Mouse (Mus musculus) gastrocnemius, postnatal 4 days (tissue): ENCODE data around the gene Sde2. TPM values are rescaled to one million over a fixed set of nuclear protein-coding genes. Genes with fewer than 3 reads are reported as not detected.
A peak's percentile ranks its signal among the peaks of the same experiment; 100 is the strongest.

Source experiments
- DNase-seq, 2 experiments: peaks; one replicate each; pipeline ENCODE4 v3.0.0; 2021 to 2022; ENCODE audit warnings: low spot score in 2 of 2, mixed read lengths in 2 of 2
- long read RNA-seq, 2 experiments: library from polyadenylated mRNA; stranded (forward); transcript quantifications; one replicate each; pipeline ENCODE4 v2.0.0; 2021
- total RNA-seq, 2 experiments: library from RNA; stranded (reverse); gene quantifications; 2 replicates each; pipeline ENCODE4 v1.2.3; 2021

Gene Sde2
- total RNA-seq: 10 to 100 TPM; 18.5 to 20.0 TPM
- long read RNA-seq, experiment 1, transcript Sde2-201 (7 exons, 3,213 nt): major isoform, 56 of 59 reads
- long read RNA-seq, experiment 1, partial matches to known transcripts: 1 of 59 reads
- long read RNA-seq, experiment 1, other reads (novel, unspliced or antisense): 2 of 59 reads
- long read RNA-seq, experiment 2, transcript Sde2-201 (7 exons, 3,213 nt): major isoform, 42 of 44 reads
- long read RNA-seq, experiment 2, partial matches to known transcripts: 1 of 44 reads
- long read RNA-seq, experiment 2, other reads (novel, unspliced or antisense): 1 of 44 reads

DNA sequence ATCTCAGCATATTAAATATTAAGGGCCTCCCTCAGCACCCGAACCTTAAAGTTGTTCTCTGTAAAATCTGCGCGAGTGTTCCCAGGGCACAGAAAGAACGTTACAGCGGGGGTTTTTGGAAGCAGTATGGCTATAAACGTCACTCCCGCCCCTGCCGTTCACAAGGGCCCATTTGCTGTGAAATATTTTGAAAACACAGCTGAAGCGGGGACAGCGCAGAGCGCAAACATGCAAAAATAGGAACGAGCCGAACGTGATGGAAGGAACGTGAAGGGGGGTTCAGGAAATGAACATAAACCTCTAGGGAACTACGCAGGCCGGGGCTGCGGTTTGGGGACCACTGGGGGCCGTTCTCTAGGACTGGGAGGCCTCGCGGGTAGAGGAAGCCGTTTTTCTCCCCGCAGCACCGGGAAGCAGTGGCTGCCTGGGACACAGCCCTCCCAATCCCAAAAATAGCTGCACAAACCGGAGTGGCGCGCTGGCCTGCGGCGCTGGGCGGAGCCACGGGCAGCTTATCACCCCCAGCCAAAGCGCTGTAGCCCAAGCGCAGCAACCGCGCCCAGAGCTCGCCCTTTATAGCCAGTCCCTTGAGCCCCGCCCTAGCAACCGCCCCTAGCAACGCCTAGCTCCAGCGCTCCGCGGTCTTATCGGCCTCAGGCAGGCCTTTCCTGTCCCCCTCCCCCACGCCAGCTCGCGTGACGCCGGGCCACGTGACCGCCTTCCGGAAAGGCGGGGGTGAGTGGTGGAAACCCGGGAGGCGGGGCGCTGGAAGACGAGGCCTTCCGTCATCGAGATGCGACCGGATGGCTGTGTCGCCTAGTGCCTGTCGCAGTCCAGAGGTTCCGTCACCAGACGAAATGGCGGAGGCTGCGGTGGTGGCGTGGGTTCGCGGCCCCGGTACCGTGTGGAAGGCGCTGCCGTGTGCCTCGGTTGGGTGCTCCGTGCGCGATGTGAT lies at the start of gene Sde2:
Sde2 (plus strand) TSS at position 812 of the 955 bp plus-strand sequence.
- DNase-seq: peak; percentile 100

DNA sequence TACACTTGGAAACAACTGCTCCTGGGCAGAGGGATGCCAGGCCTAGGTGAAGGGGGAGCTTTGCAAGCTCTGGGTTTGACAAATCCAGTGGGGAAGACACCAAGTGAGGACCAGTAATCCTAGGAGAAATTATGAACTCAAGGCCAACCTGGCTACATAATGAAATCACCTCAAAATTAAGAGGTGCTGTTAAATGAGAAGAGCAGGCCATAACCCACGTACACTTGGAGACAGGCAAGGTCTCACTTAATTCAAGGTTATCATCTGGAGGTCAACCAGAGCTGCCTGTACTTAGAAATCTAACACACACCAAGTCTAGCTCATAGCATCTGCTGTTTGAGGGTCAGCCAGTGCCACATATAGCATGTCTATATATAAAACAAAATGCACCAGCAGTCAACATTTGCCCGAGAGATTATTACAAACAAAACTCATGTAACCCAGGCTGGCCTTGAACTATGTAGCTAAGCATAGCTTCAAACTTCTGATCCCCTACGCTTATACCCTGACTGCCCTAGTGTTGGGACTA lies 49.4 kb upstream of the Sde2 start:
- no peak for DNase-seq

DNA sequence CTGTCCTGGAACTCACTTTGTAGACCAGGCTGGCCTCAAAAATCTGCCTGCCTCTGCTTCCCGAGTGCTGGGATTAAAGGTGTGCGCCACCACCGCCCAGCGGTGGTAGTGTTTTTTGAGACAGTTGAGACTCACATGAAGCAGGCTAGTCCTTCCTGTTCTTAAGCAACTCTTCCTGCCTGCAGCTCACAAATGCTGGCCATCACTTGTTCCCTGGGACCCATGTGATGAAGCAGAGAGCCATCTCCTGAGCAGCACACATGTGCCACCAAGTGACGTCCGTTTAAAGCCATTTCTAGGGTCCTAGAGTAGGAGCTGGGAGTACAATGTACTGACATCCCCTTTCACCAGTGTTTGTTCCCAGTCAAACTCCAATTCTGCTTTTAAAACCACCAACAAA lies 47.0 kb upstream of the Sde2 start:
- DNase-seq: no peak

DNA sequence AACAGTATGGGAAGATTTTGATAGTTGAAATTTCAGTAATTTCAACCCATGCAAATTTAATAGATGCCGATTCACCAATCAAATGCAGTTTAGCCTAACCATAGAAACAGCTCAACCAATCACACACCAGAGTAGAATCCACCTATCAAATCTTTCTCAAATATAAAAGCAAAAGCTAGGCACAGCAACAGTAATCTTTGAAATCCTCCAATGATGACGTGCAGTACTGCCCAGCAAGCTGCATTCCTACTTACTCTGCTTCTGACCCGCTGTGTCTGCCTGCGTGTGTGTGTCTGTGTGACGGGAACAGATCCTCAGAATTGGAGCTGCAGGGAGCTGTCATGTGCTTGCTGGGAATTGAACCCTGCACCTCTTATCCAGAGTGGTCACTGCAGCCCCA lies 42.1 kb upstream of the Sde2 start:
- DNase-seq: no peak

DNA sequence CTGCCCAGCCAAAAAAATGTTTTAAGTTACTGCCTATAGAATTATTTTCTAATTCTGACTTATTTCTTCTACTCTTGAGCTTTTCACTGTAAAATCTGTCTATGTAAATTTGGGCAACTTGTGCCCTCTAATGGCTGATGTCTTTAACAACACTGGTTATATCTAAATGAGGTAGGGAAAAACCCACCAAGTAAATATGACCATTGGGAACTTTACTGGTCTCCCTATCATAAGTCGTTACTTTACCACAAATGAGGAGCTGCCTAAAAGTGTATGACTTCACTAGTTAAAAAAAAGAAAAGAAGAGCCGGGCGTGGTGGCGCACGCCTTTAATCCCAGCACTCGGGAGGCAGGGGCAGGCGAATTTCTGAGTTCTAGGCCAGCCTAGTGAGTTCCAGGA lies 40.0 kb upstream of the Sde2 start:
- no peak for DNase-seq

DNA sequence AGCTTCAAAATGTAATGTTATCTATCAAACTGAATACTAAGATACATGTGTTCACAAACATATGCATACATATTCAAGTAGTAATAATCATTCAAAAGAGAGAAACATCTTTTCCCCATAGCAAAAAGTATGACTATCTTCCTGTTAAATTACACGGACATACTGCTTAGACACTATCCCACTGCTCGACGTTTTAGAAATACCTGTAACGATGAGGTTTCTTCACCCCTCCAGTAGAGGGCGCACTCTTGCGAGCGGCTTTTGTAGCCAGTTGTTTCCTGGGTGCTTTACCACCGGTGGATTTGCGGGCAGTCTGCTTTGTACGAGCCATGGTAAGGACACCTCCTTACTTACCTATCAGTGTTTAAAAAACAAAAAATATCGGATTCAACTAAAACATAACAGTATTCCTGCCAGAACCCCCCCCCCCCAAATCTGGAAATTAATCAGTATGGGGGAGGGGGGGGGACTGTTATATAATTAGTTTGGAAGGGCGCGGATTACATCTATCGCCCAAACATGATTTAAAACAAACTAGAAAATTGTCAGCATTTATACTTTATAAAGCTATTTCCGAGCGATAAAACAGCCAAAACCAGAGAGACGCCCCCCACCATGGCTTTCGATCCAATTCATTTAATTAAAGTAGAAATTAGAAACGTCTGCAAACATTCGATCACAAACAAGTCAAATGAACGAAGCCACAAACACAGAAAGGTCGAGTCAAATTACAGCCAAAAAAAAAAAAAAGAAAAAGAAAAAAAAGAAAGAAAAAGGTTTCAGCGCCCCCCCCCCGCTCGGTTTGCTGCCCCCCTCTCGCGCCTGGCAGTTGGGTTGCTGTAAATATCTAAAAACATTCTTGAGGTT lies 39.1 kb upstream of the Sde2 start:
- DNase-seq: no peak

DNA sequence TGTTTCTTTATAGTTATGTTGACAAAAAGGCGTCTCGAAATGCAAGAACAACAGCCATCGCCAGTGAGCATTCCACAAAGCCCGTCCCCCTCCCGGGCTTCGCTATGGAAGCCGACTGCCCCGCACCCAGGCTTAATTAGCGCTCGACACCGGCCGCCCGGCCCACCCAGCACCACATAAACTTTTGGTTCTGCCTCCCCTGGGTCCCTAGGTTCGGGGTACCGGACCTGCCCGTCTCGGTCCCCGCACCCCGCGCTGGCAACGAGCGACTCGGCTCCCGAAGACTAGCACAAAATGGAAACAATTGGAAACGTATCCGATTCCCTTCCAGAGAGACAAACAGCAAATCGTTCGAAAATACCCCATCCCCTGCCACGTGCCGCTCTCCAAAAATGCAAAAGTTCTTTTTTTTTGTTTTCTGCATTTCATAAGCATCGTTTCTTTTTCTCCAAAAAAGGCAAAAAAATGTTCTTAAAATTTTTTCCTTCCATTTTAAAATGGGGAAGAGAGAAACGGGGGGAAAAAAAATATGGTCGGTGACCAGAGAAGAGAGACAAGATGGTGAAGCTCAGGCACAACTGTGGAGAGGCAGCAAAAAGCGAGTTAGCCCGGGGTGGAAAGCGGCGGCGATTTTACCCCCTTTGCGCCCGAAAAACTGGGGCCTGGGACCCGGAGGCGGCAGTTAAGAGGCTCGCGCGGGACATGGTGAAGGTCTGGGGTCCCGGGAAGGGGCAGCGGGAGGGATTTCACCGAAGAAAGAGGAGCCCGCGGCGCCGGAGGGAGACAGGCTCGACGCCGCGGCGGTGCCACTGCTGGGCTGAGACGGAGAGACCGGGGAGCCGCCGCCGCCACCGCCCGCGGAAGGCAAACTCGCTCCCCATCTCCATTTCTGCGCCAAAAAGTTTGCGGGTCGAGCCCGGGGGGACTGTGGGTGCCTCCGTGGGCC lies 38.2 kb upstream of the Sde2 start:
- peak; percentile 36 to 69 for DNase-seq

DNA sequence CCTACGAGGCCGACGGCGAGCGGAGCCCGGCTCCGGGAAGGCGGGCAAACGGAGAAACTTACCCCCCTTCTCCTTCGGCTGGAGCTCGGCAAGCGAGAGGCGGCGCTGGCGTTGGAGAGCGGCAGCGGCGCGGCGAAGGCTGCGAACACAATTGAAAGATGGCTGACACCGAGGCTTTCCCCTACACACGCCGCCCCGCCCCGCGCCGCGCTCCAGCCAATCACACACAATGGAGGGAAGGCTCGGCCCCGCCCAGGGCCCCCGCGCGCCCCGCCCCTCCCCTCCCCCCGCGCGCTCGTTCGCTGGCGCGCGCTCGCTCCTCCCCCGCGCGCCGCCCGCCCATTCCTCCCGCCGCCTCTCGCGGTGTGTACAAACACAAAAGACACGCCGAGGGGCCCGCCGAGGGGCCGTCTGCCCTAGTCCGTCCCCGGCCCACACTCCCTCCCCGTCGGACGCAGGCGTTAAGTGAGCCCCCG lies 37.5 kb upstream of the Sde2 start:
- DNase-seq: peak; percentile 94 to 95

DNA sequence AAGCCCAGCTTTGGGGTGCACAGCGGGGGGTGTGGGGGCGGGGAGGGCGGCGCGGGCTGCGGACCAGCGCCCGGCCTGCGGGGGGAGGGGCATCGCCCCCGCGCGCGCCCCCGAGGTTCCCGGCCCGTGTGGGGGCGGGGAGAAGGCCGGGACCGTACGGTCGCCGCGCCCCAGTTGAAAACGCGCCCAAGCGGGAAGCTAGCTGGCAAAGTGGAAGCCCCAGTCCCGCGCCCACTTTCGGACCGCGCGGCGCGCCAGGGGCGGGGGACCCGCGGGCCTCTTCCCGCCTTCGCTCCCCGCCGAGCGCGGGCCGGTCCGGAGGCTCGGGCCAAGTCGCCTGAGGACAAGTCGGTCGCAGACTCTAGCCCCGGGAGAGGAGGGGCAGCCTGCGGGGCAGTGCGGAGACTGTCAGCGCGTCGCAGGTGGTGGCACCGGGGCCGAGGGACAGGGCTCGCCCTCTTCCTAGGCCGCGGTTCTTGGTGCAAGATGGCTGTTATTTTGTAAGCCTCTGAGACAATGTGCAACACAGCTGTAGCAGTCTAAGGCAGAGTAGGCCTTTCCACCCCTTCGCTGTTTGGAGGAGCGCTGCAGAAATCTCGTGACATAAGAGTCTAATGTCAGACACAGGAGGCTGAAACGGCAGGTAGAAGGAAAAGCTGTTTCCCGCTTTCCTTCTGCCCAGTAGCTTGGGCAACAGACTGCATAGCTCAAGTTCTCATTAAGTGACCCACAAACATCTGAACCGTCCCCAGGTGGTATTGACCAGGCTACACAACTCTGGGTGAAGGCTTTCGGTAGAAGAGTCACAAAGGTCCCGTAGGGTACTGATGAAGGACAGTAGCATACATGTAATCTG lies 36.8 kb upstream of the Sde2 start, which contains the start of gene H3f3a:
H3f3a (minus strand) TSS at position 59 of the 856 bp plus-strand sequence.
- DNase-seq: peak; percentile 78 to 87

DNA sequence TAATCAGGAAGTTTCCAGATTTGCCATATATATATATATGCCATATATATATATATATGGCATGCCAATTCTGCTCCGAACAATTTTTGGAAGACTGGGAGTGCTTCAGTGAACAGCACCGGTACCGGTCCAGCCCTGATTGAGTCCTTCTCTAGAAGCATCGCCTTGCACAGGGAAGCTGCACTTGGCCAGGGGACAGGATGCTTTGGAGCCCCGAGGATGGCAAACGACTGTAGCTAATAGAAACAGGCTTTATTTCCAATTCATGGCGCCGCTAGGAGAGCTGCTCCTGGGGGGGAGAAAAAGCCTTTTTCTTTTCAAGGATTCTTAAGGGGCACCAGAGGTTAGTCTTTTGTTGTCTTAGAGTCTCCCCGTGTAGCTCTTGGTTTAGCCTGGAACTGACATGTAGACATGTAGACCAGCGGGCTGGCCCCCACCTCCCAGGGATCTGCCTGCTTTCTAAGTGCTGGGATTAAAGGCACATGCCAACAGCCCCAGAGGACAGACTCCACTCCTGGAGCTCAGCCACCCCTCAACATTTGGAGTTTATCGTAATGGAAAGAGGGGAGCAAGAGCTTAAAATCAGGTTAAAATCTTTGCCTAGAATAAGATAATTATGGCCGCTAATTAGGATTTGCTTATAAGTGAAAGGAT lies 35.4 kb upstream of the Sde2 start:
- no peak for DNase-seq

DNA sequence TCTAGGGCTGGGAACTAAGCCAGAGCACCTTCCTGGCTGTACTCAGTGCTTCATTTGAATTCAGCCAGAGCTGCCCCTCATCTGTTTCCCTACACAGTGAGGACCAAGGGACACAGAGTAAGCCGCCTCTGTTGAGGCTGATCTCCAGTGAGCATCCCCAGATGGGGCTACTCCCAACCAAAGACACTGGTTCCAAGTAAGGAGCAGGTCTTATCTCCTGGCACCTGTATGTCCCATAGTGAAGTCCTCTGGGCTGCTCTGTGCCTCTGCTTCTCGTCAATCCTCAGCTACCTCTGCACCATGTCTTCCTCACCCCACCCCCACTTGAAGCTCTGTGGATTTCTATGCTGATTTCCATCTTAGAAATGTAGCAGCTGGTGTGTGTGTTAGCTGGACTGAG lies 32.9 kb upstream of the Sde2 start:
- no peak for DNase-seq

DNA sequence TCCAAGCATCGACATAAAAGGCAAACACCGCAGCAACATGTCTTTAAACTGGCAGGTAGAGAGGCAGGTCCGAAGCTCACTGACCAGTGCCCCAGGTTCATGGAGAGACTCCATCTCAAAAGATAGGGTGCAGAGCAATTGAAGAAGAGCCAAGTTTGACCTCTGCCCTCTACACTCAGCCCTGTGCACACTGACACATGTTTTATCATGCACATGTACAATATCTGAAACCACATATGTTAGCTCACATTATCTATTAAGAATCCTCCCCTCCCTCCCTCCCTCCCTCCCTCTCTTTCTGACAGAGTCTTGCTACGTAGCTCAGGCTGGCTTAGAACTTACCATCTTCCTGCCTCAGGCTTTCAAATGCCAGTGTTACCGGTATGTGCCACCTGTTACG lies 29.8 kb upstream of the Sde2 start:
- no peak for DNase-seq

DNA sequence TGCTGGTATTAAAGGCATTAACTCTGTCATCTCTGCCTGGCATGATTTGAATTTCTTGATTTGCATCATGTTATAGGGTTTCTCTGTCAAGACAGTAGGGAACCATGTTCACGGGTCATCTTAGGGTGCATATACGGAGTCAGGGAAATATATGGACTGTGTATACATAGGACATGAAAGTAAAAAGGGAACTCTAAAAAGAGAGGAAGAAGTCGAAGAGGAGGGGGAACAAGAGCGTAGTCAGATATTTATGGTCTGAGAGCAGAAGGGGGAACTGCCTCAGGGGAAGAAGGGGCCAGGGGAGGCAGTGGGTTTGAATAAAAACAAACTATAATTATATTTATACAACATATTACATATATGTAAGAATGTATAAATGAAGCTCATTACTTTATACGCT lies 28.7 kb upstream of the Sde2 start:
- DNase-seq: no peak

DNA sequence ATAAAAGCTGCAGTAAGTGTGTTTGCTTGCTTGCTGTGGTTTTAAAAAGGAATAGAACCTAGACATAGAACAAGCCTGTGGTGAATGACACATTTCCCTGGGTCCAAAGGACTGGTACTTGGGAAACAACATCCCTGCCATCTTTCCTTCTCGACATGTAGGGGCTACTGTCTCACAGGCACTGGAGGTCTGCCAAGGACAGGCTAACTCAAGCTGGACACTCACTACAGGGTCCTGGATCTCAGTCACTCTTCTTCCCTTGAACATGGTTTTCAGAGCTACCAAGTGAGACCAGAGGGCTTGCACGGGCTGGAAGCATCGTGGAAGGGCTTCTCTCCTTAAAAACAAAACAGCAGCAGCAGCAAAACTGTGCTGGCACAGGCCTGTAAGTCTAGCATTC lies 27.2 kb upstream of the Sde2 start:
- no peak for DNase-seq

DNA sequence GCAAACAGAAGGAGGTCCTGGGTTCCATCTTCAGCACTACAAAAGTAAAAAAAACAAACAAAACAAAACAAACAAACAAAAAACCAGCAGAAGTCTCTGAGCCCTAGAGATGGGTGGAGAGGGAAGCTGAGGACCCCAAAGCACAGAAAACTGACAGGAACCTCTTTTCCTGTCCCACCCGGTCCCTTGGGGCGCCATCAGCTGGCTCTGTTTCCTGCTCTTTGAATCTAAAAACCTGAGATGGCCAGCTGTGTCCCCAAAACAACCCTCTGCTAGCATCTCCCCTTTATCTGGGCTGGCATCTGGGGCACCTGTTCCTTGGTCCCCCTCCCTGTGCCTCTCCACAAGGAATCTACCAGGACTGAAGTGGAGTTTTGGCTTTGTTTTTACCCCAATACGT lies 26.2 kb upstream of the Sde2 start:
- DNase-seq: no peak

DNA sequence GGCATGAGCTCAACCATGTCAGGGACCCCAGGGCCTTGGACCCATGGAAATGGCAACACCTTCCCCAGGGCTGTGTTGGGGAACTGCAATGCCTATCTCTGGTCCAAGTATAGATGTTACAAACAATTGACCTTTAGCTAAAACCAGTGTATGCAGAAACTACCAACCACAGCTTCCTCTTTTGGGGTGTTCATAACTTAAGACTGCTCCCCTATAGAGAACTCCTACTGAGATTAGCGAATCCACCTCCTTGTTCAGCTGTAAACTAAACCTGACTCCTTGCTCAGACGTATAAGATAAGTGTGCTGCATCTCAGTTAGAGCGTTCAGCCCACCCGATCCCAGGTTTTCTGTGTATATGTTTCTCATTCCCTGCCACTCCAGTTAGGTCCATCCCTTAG lies 24.3 kb upstream of the Sde2 start:
- no peak for DNase-seq

DNA sequence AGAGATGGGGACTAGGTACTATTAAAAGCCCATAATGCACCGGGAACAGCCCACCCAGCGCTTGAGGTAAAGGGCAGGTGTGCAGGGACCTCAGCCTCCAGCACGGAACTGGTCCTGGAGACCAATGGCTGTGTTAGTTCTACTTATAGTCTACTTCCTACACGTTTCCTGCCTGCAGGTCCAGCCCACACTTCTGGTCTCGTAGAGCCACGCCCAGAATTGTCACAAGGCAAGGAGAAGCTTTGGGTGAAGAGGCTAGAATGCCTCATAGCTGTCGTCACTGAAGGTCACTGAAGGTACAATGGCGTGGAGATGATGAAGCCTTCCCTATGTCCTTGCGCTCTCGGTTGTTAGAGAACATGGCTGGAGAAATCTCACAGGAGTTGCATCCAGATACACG lies 21.2 kb upstream of the Sde2 start:
- DNase-seq: no peak

DNA sequence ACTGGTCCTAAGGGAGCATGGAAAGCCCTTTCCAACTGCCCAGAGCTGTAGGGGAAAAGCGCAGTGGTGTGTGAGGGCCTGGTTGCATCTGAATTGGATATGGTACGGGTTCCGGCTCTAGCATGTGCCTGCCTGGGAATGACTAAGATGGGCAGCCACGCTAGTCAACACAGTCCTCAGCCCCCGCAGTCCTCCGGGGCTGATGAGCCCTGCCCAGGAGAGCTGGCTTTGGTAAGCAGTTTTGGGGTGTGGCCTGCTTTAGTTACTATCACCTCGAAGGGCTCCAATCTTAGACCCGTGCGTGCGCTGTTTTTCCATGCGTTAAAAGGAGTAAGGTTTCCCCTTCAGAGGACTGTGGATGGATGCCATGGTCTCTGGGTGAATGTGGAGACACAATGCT lies 20.8 kb upstream of the Sde2 start:
- no peak for DNase-seq
